Mouse (Mus musculus) stomach, postnatal 0 days (tissue): ENCODE data around the gene Trim2. TPM values are rescaled to one million over a fixed set of nuclear protein-coding genes. Genes with fewer than 3 reads are reported as not detected.

Experiments used
- ATAC-seq: fragments of 200-750 bp; cut with Nextera tagmentation; 2 replicates; pipeline ENCODE4 v1.8.0; 2017; ENCODE audit not compliant: low FRiP score, low TSS enrichment
- DNase-seq: peaks from one replicate; pipeline ENCODE4 v3.0.0-alpha.2; 2016; ENCODE audit warnings: low spot score
- H3K27ac ChIP-seq: fragments of 300-500 bp; sonication (generic); replicated peaks from 2 replicates; pipeline ENCODE4 v1.5.1; 2014; ENCODE audit warnings: mild to moderate bottlenecking, control low read depth
- H3K27me3 ChIP-seq: fragments of 300-500 bp; sonication (generic); 2 replicates; pipeline ENCODE4 v1.6.1; 2014; ENCODE audit warnings: low read length; ENCODE audit not compliant: control insufficient read depth, insufficient read depth
- H3K36me3 ChIP-seq: fragments of 300-500 bp; sonication (generic); 2 replicates; pipeline ENCODE4 v1.6.1; 2014; ENCODE audit warnings: low read length, mixed read lengths; ENCODE audit not compliant: control insufficient read depth, insufficient read depth
- H3K4me1 ChIP-seq: fragments of 300-500 bp; sonication (generic); replicated peaks from 2 replicates; pipeline ENCODE4 v1.6.1; 2014; ENCODE audit warnings: antibody characterized with exemption; ENCODE audit not compliant: control insufficient read depth, insufficient read depth
- H3K4me2 ChIP-seq: fragments of 300-500 bp; sonication (generic); replicated peaks from 2 replicates; pipeline ENCODE4 v1.6.1; 2014; ENCODE audit warnings: low read depth, mild to moderate bottlenecking, control low read depth, moderate library complexity
- H3K4me3 ChIP-seq: fragments of 300-500 bp; sonication (generic); 2 replicates; pipeline ENCODE4 v1.5.1; 2014; ENCODE audit warnings: low read depth, low read length, control low read depth
- H3K9ac ChIP-seq: fragments of 300-500 bp; sonication (generic); 2 replicates; pipeline ENCODE4 v1.6.1; 2014; ENCODE audit warnings: mild to moderate bottlenecking, low read length, control low read depth, mixed read lengths
- H3K9me3 ChIP-seq: fragments of 300-500 bp; sonication (generic); 2 replicates; pipeline ENCODE4 v1.6.1; 2016; ENCODE audit warnings: low read length; ENCODE audit not compliant: control insufficient read depth
- CTCF ChIP-seq: IDR thresholded peaks from 2 replicates; pipeline ENCODE4 v1.5.1; 2016; ENCODE audit warnings: antibody characterized with exemption, low read depth, mild to moderate bottlenecking, moderate library complexity
- EP300 ChIP-seq: optimal IDR thresholded peaks from 2 replicates; pipeline ENCODE3; 2016; ENCODE audit warnings: antibody characterized with exemption
- WGBS: fragments of 180-500 bp; shearing (Covaris S2); extraction: QIAGEN DNeasy Blood & Tissue Kit; methylation state at CpG from one replicate; pipeline ENCODE4 v1.1.7; 2014; 5-methylcytosine and 5-hydroxymethylcytosine counted together
- polyA plus RNA-seq: library from polyadenylated mRNA; unstranded; fragments of >200 nt; fragmentation: Nextera tagmentation; extraction: Ambion mirVana; gene quantifications from 2 replicates; pipeline ENCODE4 v1.2.1, GENCODE M21; 2015

Gene Trim2
- polyA plus RNA-seq, 1 experiment from 2014 or later: 30.7 TPM

DNA sequence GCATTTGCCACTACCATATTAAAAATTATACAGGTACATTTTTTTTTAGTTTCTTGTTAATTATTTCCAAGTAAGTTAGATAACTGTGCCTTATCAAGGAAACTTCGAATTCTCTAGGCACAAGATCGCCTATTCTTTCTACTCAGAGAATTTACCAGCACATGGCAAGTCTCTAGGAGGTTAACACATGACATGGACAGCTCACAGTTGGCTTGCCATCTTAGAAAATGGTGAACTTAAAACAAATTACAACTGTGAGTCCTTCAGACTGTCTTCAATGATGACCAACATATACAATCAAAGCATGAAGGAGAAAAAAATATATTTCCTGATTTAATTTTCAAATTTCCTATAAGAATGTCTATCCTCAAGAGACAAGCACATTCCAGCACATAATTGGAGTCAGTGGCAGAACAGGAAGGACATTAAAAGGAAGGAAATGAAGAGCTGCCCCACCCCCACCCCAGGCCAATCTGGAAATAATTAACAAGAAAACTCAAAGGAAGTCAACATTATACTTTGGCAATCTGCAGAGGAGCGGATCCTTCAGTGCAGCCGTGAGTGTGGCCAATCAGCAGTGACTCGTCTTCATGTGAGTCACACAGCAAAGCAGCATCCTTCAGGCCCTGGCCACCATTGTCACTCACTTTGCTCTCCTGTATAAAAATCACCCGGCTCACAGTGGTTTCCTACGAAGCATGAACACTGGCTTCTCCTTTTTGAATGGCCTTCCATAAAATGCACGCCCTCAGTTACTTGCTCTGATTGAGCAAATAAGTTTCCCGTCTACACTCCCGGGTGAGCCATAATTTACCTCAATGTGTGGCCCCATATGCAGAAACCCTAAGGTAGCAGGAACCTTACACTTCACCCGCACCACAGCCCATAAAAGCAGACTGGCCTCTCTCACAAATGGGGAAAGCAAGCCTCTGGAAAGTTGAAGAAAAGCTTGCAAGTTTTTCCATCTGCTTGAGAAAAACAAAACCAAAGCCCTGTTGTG lies 177.5 kb downstream of the Trim2 start:
- no peaks in the 10 kb centered on the region for H3K36me3 ChIP-seq
- DNase-seq: peak; percentile 26
- no peak overlapping the region for H3K4me3 ChIP-seq
- 52% methylated on average over 11 of the region's 11 CpGs for WGBS
- H3K27ac ChIP-seq: no peak overlapping the region
- no peaks in the 10 kb centered on the region for H3K4me1 ChIP-seq
- H3K9ac ChIP-seq: no peak overlapping the region
- no peak for TF ChIP-seq CTCF
- no peak for TF ChIP-seq EP300
- ATAC-seq: peak; percentile 67; the same call in 1 of the 2 replicates
- H3K9me3 ChIP-seq: no peaks in the 10 kb centered on the region
- no peak overlapping the region for H3K4me2 ChIP-seq
- H3K27me3 ChIP-seq: no peaks in the 10 kb centered on the region

DNA sequence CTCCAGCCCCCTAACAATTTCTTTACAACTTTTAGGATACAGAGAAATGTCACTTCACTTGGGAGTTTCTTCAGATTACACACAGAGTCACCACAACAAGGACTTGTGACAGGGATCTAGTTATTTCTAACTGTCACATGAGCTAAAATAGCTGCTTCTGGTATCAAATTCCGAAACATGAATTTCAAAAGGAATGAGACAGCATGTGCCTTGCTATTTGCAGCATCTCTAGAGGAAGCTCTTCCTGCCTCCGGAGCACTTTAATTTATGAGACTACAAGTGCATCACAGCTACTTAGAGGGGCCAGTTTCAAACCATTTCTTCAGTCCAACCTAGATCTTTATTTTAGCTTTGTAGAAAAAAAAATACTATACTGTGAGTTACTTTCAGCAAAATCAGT lies 179.2 kb downstream of the Trim2 start:
- H3K4me2 ChIP-seq: no peak overlapping the region
- no peaks in the 10 kb centered on the region for H3K27me3 ChIP-seq
- no peak for TF ChIP-seq EP300
- TF ChIP-seq CTCF: no peak
- ATAC-seq (no peak), DNase-seq (no peak)
- no peak overlapping the region for H3K9ac ChIP-seq
- H3K36me3 ChIP-seq: no peaks in the 10 kb centered on the region
- WGBS: 76% methylated on average over 2 of the region's 2 CpGs
- no peak overlapping the region for H3K4me3 ChIP-seq
- H3K27ac ChIP-seq: no peak overlapping the region
- no peaks in the 10 kb centered on the region for H3K9me3 ChIP-seq
- no peaks in the 10 kb centered on the region for H3K4me1 ChIP-seq

DNA sequence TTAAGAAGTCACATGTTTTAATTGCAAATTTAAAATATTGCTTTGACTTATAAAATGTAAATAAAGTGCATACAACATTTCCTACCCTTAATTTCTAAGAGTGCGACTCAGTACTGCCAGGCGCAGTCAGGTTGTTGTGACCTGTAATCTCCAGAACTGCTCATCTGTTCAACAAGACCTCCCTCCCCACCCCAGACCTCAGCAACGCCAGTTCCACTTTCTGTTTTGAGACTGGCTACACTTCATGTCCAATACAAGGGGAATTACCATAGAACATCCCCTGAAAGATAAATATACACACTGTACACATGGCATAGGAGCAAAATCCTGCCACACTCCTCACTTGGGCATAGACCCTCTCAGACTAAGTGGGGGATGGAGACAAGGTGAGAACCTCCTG lies 180.0 kb downstream of the Trim2 start:
- ATAC-seq (no peak), DNase-seq (no peak)
- WGBS: 83% methylated on average over 3 of the region's 3 CpGs
- H3K27me3 ChIP-seq: no peaks in the 10 kb centered on the region
- no peak overlapping the region for H3K27ac ChIP-seq
- no peaks in the 10 kb centered on the region for H3K36me3 ChIP-seq
- H3K4me1 ChIP-seq: no peaks in the 10 kb centered on the region
- TF ChIP-seq CTCF: no peak
- TF ChIP-seq EP300: no peak
- no peak overlapping the region for H3K9ac ChIP-seq
- no peak overlapping the region for H3K4me2 ChIP-seq
- no peaks in the 10 kb centered on the region for H3K9me3 ChIP-seq
- H3K4me3 ChIP-seq: no peak overlapping the region

DNA sequence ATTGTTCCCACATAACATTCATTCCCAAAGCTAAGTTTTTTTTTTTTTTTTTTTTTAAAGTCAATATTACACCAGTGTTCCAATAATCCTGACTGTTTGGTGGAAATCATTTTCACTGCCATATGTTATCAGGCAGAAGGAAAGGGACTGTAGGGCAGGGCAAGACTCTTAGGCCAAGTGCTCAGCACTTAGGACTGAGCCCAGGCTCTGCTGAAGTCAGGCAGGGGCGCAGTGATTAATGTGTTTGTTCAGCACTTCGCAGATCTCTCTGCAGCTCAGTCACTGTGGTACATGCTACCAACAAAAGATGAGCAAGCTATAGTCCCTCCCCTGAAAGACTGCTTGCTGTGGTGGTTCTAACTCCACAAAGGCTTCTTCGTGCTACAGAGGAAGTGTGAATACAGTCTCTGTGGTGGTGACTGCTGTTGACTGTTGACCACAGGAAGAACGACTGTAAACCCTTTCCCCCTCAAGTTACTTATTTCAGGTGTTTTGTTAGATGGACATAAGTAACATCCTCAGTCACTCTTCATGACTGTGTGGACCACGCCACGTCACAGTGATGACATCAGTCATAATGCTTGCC lies 180.9 kb downstream of the Trim2 start:
- Histone ChIP-seq H3K4me3 (no peak overlapping the region), H3K36me3 (no peaks in the 10 kb centered on the region), H3K9ac (no peak overlapping the region), H3K27me3 (no peaks in the 10 kb centered on the region), H3K27ac (no peak overlapping the region), H3K4me1 (no peaks in the 10 kb centered on the region), H3K9me3 (no peaks in the 10 kb centered on the region), H3K4me2 (no peak overlapping the region)
- WGBS: 57% methylated on average over 6 of the region's 6 CpGs
- DNase-seq (no peak), ATAC-seq (no peak)
- TF ChIP-seq EP300: no peak
- no peak for TF ChIP-seq CTCF

DNA sequence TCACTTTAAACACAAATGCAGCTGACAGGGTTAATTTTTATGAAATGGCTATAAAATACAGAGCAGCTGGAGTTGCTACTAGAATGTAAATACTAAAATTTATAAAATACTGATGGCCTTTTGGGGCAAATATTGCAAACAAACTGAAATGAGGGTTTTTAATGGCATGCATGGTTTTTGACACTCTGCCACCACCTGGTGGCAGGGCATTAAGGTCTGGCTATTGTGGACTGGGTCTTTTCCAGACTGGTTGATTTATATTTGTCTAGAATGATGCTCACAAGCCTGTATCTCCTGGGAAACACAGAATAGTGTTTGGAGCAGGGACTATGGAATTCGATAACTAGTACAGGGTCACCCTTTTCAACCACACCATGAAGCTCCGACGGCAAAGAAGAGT lies 183.2 kb downstream of the Trim2 start:
- no peaks in the 10 kb centered on the region for H3K27me3 ChIP-seq
- H3K27ac ChIP-seq: no peak overlapping the region
- H3K36me3 ChIP-seq: no peaks in the 10 kb centered on the region
- ATAC-seq (no peak), DNase-seq (peak; percentile 18)
- H3K4me3 ChIP-seq: no peak overlapping the region
- no peaks in the 10 kb centered on the region for H3K9me3 ChIP-seq
- no peak overlapping the region for H3K9ac ChIP-seq
- whole genome bisulfite sequencing: 56% methylated on average over 3 of the region's 3 CpGs
- no peak for TF ChIP-seq EP300
- TF ChIP-seq CTCF: peak; percentile 79
- no peaks in the 10 kb centered on the region for H3K4me1 ChIP-seq
- H3K4me2 ChIP-seq: no peak overlapping the region

DNA sequence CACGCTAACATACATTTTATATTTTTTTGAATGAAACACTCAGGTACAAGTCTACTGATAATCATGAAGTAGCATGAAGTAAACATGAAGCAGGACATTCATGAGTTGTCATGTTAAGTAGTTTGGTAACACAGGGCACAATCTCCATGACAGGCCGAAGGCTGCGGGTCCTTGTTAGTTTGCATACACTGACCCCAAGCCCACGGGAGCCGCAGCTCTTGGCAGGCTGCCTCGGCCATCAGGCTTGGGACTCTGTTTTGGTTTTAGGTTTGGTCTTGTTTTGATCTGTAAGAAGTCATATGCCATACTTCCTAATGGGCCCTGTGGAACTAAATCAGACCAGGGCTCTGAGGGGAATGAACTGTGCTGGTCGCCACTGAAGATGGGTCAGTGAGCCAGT lies 188.0 kb downstream of the Trim2 start:
- Histone ChIP-seq H3K27ac (no peak overlapping the region), H3K9ac (no peak overlapping the region), H3K4me3 (no peak overlapping the region), H3K36me3 (no peaks in the 10 kb centered on the region), H3K27me3 (no peaks in the 10 kb centered on the region), H3K4me2 (no peak overlapping the region), H3K4me1 (no peaks in the 10 kb centered on the region), H3K9me3 (no peaks in the 10 kb centered on the region)
- 65% methylated on average over 7 of the region's 7 CpGs for WGBS
- TF ChIP-seq EP300 (no peak), CTCF (no peak)
- no peak for DNase-seq
- no peak for ATAC-seq
